Mouse (Mus musculus) embryonic facial prominence, embryonic 13.5 days (tissue): ENCODE measurements around the gene Tspyl2. TPM values are rescaled to one million over a fixed set of nuclear protein-coding genes. Genes with fewer than 3 reads are reported as not detected.
"Not testable (repeated sequence)": the region's sequence is repeated elsewhere in the genome, so short reads cannot be mapped to it uniquely, and the experiment has no call there.

Source experiments
- ATAC-seq: fragments of 200-750 bp; cut with Nextera tagmentation; 2 replicates; pipeline ENCODE4 v1.8.0; 2017; ENCODE audit warnings: low read depth; ENCODE audit not compliant: insufficient number of reproducible peaks, insufficient read depth, low FRiP score, low TSS enrichment
- H3K27ac ChIP-seq: fragments of 300-500 bp; sonication (generic); 2 replicates; pipeline ENCODE4 v1.5.1; 2015; ENCODE audit warnings: moderate library complexity, mild to moderate bottlenecking, inconsistent platforms
- H3K27me3 ChIP-seq: fragments of 300-500 bp; sonication (generic); 2 replicates; pipeline ENCODE4 v1.6.1; 2015; ENCODE audit warnings: mild to moderate bottlenecking, inconsistent platforms
- H3K36me3 ChIP-seq: fragments of 300-500 bp; sonication (generic); 2 replicates; pipeline ENCODE4 v1.6.1; 2015; ENCODE audit warnings: mild to moderate bottlenecking, inconsistent platforms
- H3K4me1 ChIP-seq: fragments of 300-500 bp; sonication (generic); 2 replicates; pipeline ENCODE4 v1.6.1; 2015; ENCODE audit warnings: inconsistent platforms
- H3K4me2 ChIP-seq: fragments of 300-500 bp; sonication (generic); 2 replicates; pipeline ENCODE4 v1.6.1; 2015; ENCODE audit warnings: moderate library complexity, mild to moderate bottlenecking, inconsistent platforms
- H3K4me3 ChIP-seq: fragments of 300-500 bp; sonication (generic); 2 replicates; pipeline ENCODE4 v1.5.1; 2015; ENCODE audit warnings: mild to moderate bottlenecking, inconsistent platforms
- H3K9ac ChIP-seq: fragments of 300-500 bp; sonication (generic); 2 replicates; pipeline ENCODE4 v1.6.1; 2015; ENCODE audit warnings: mild to moderate bottlenecking, inconsistent platforms
- H3K9me3 ChIP-seq: fragments of 300-500 bp; sonication (generic); 2 replicates; pipeline ENCODE4 v1.6.1; 2016; ENCODE audit warnings: inconsistent platforms
- WGBS: fragments of 180-500 bp; shearing (Covaris S2); methylation state at CpG from one replicate; pipeline ENCODE4 v1.1.7; 2015; ENCODE audit warnings: mixed read lengths; 5-methylcytosine and 5-hydroxymethylcytosine counted together
- polyA plus RNA-seq: library from polyadenylated mRNA; unstranded; fragments of >200 nt; fragmentation: Nextera tagmentation; extraction: Ambion mirVana; gene quantifications from 2 replicates; pipeline ENCODE4 v1.2.1, GENCODE M21; 2015

Gene Tspyl2
- polyA plus RNA-seq, result 42.7 and 43.6 TPM in 2 replicates

- H3K27me3 ChIP-seq, result peaks cover 91% of the 10 kb centered on the region
Measured at GRCm38 (mm10) chrX:152342358-152342901, at the start of gene Tspyl2. Tspyl2 (minus strand) TSS chrX:152342425.

GRCm38 (mm10) chrX:152368397-152369273 is 26.4 kb upstream of the Tspyl2 start, which contains the start of gene Gpr173:
Gpr173 (minus strand) TSS chrX:152368704.
- Histone ChIP-seq H3K27ac (peak within 1 kb of the TSS; percentile 33; the same call in 1 of the 2 replicates), H3K9me3 (no peaks in the 10 kb centered on the region), H3K36me3 (no peaks in the 10 kb centered on the region), H3K4me1 (peaks cover 16% of the 10 kb centered on the region), H3K4me2 (peak within 1 kb of the TSS; percentile 62), H3K4me3 (peak within 1 kb of the TSS; percentile 55), H3K27me3 (peaks cover 54% of the 10 kb centered on the region), H3K9ac (peak within 1 kb of the TSS; percentile 72)
- ATAC-seq, result peak; percentile 96
- 27% methylated on average over 24 of the region's 24 CpGs for WGBS

More at GRCm38 (mm10) chrX:152342358-152342901, at the start of gene Tspyl2:
- Histone ChIP-seq H3K9ac (peak within 1 kb of the TSS; percentile 79), H3K4me2 (peak within 1 kb of the TSS; percentile 70), H3K27ac (peak within 1 kb of the TSS; percentile 81), H3K4me1 (peaks cover 6% of the 10 kb centered on the region), H3K4me3 (peak within 1 kb of the TSS; percentile 61), H3K9me3 (no peaks in the 10 kb centered on the region), H3K36me3 (peaks cover 19% of the 10 kb centered on the region)
- peak; percentile 98 for ATAC-seq
- WGBS, result 19% methylated on average over 21 of the region's 27 CpGs

GRCm38 (mm10) chrX:152368054-152368396 is 25.8 kb upstream of the Tspyl2 start:
- peak overlapping the region; percentile 55 for H3K4me3 ChIP-seq
- H3K36me3 ChIP-seq, result no peaks in the 10 kb centered on the region
- peaks cover 58% of the 10 kb centered on the region for H3K27me3 ChIP-seq
- WGBS, result 28% methylated on average over 3 of the region's 4 CpGs
- H3K4me2 ChIP-seq, result peak overlapping the region; percentile 62
- H3K4me1 ChIP-seq, result peaks cover 16% of the 10 kb centered on the region
- ATAC-seq, result peak; percentile 21
- no peaks in the 10 kb centered on the region for H3K9me3 ChIP-seq
- H3K27ac ChIP-seq, result no peak overlapping the region
- H3K9ac ChIP-seq, result peak overlapping the region; percentile 72

- Histone ChIP-seq H3K4me3 (no peak overlapping the region), H3K9me3 (no peaks in the 10 kb centered on the region), H3K4me1 (peaks cover 16% of the 10 kb centered on the region), H3K27ac (no peak overlapping the region), H3K36me3 (no peaks in the 10 kb centered on the region), H3K9ac (no peak overlapping the region), H3K27me3 (peaks cover 63% of the 10 kb centered on the region), H3K4me2 (no peak overlapping the region)
- 71% methylated on average over 2 of the region's 2 CpGs for WGBS
- no peak for ATAC-seq
Measured at GRCm38 (mm10) chrX:152366418-152366817, 24.2 kb upstream of the Tspyl2 start.

GRCm38 (mm10) chrX:152352553-152353153 is 10.4 kb upstream of the Tspyl2 start:
- ATAC-seq, result no peak
- no peaks in the 10 kb centered on the region for H3K9me3 ChIP-seq
- H3K4me2 ChIP-seq, result no peak overlapping the region
- WGBS, result 31% methylated on average over 5 of the region's 5 CpGs
- H3K4me3 ChIP-seq, result no peak overlapping the region
- no peaks in the 10 kb centered on the region for H3K36me3 ChIP-seq
- H3K27me3 ChIP-seq, result peaks cover 41% of the 10 kb centered on the region
- H3K9ac ChIP-seq, result no peak overlapping the region
- no peak overlapping the region for H3K27ac ChIP-seq
- no peaks in the 10 kb centered on the region for H3K4me1 ChIP-seq

- no peak for ATAC-seq
- no peaks in the 10 kb centered on the region for H3K36me3 ChIP-seq
- no peak overlapping the region for H3K4me2 ChIP-seq
- no peak overlapping the region for H3K4me3 ChIP-seq
- no peaks in the 10 kb centered on the region for H3K4me1 ChIP-seq
- H3K9me3 ChIP-seq, result no peaks in the 10 kb centered on the region
- H3K27me3 ChIP-seq, result peaks cover 72% of the 10 kb centered on the region
- H3K27ac ChIP-seq, result no peak overlapping the region
- 96% methylated on average over 14 of the region's 14 CpGs for WGBS
- H3K9ac ChIP-seq, result no peak overlapping the region
Measured at GRCm38 (mm10) chrX:152347041-152347440, 4.8 kb upstream of the Tspyl2 start.

GRCm38 (mm10) chrX:152346587-152346986 is 4.4 kb upstream of the Tspyl2 start:
- Histone ChIP-seq H3K4me2 (no peak overlapping the region), H3K9ac (no peak overlapping the region), H3K9me3 (no peaks in the 10 kb centered on the region), H3K27ac (no peak overlapping the region), H3K4me3 (no peak overlapping the region), H3K27me3 (peaks cover 77% of the 10 kb centered on the region), H3K4me1 (no peaks in the 10 kb centered on the region), H3K36me3 (no peaks in the 10 kb centered on the region)
- 89% methylated on average over 15 of the region's 15 CpGs for WGBS
- no peak for ATAC-seq

- Histone ChIP-seq H3K9me3 (no peaks in the 10 kb centered on the region), H3K36me3 (peaks cover 19% of the 10 kb centered on the region), H3K4me2 (peak overlapping the region; percentile 49), H3K27ac (peak overlapping the region; percentile 81), H3K4me1 (peaks cover 4% of the 10 kb centered on the region; the same call in 1 of the 2 replicates), H3K4me3 (peak overlapping the region; percentile 61), H3K27me3 (peaks cover 90% of the 10 kb centered on the region), H3K9ac (peak overlapping the region; percentile 36; the same call in 1 of the 2 replicates)
- ATAC-seq, result no peak
- 34% methylated on average over 6 of the region's 6 CpGs for WGBS
Measured at GRCm38 (mm10) chrX:152342903-152343302, 678 bp upstream of the Tspyl2 start.

GRCm38 (mm10) chrX:152341496-152341895 is 729 bp downstream of the Tspyl2 start:
- 35% methylated on average over 11 of the region's 11 CpGs for WGBS
- no peak for ATAC-seq
- Histone ChIP-seq H3K9me3 (no peaks in the 10 kb centered on the region), H3K9ac (peak overlapping the region; percentile 79), H3K27me3 (peaks cover 91% of the 10 kb centered on the region), H3K4me3 (peak overlapping the region; percentile 61), H3K4me2 (peak overlapping the region; percentile 70), H3K27ac (peak overlapping the region; percentile 78), H3K36me3 (peaks cover 19% of the 10 kb centered on the region), H3K4me1 (peaks cover 10% of the 10 kb centered on the region)

- Histone ChIP-seq H3K9ac (peak overlapping the region; percentile 71), H3K4me3 (peak overlapping the region; percentile 29), H3K36me3 (peaks cover 19% of the 10 kb centered on the region), H3K4me1 (peaks cover 10% of the 10 kb centered on the region), H3K9me3 (no peaks in the 10 kb centered on the region), H3K4me2 (peak overlapping the region; percentile 58), H3K27ac (peak overlapping the region; percentile 95), H3K27me3 (peaks cover 61% of the 10 kb centered on the region)
- peak; percentile 98 for ATAC-seq
- 11% methylated on average over 32 of the region's 33 CpGs for WGBS
Measured at GRCm38 (mm10) chrX:152336546-152337332, 5.5 kb downstream of the Tspyl2 start.

- peak overlapping the region; percentile 29; the same call in 1 of the 2 replicates for H3K4me3 ChIP-seq
- peak overlapping the region; percentile 95 for H3K27ac ChIP-seq
- not testable (repeated sequence) for ATAC-seq, H3K4me1 ChIP-seq, H3K9ac ChIP-seq, H3K9me3 ChIP-seq
- peaks cover 61% of the 10 kb centered on the region for H3K27me3 ChIP-seq
- H3K36me3 ChIP-seq, result peaks cover 19% of the 10 kb centered on the region
- WGBS, result 37% methylated on average over 4 of the region's 4 CpGs
- H3K4me2 ChIP-seq, result peak overlapping the region; percentile 58
Measured at GRCm38 (mm10) chrX:152336123-152336522, 6.1 kb downstream of the Tspyl2 start.
